Mouse (Mus musculus): ENCODE measurements at regions not wholly inside any gene's neighbourhood (a gene's known extent, or its start where the extent isn't known, plus 50 kb on each side); places are given as distances from the start of the nearest gene placed in this dataset.
"Not testable (repeated sequence)": the region's sequence is repeated elsewhere in the genome, so short reads cannot be mapped to it uniquely, and the experiment has no call there.

GRCm38 (mm10) chr13:68167826-68168225 lies 304.7 kb downstream of the BC048507 start:
- DNase-seq = peak; percentile 33

GRCm38 (mm10) chr13:68173456-68173855 lies 310.3 kb downstream of the BC048507 start:
- not testable (repeated sequence) for DNase-seq

Measured in right cerebral cortex, postnatal 4 days (tissue).